Mouse (Mus musculus) heart, postnatal 25 days (tissue): ENCODE results near the gene Fkbp9. TPM values are rescaled to one million over a fixed set of nuclear protein-coding genes. Genes with fewer than 3 reads are reported as not detected.
"Not testable (repeated sequence)": the region's sequence is repeated elsewhere in the genome, so short reads cannot be mapped to it uniquely, and the experiment has no call there.

ENCODE experiments used
- DNase-seq: peaks from one replicate; pipeline ENCODE4 v3.0.0; 2022; ENCODE audit warnings: low spot score
- intact Hi-C: fragments of 180-260 bp; cut with DNase I; formaldehyde crosslinking; loops from one replicate; pipeline ENCODE4 v1.15.1; 2025
- total RNA-seq, 2 experiments: library from RNA; stranded (reverse); gene quantifications; 2 replicates each; pipeline ENCODE4 v1.2.3; 2021

Fkbp9 gene
- total RNA-seq, 2 experiments from 2014 or later = 77.3 to 84.5 TPM

DNA sequence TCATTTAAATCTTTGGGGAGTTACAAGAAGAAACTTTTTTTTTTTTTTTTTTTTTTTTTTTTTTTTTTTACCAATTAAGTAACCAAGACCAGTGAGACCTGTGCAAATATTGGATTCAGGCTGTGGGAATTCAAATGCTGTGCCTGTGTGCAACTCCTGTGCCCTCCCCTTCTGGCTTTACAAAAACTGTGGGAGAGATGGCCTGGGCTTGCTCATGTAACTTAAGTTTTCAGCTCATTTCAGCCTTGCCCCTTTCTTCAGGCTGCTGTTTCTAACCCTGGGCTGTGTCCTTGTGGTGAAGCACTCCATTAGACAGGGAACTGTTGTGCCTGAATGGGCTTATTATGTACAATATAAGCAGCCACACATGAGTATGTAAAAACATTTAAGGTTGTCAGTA lies 971 bp downstream of the Fkbp9 start:
- intact Hi-C loops = loop anchor here (2.0 to 5.0 kb wide), 2 partner anchors 24 to 36 kb away; partner anchors contain the start of gene Kbtbd2
- no peak for DNase-seq

DNA sequence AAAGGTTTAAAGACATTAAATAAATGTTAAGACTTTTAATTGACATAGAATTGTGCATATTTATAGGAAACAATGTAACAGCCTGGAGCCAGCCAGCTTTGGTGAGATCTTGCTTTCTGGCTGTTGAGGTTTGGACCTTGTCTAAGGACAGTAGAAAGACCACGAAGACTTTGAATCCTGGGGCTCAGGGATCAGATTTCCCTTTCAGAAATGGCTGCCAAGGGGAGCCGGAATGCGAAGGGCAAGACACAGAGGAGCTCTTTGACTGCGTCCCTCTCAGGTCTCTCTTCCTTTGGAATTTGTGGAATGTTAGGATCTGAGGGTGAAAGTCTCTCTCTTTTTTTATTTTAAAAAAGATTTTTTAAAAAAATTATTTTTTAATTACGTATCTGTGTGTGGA lies 2.9 kb downstream of the Fkbp9 start:
- no peak for DNase-seq
- intact Hi-C loops = loop anchor here (5.0 kb wide), 1 partner anchor 37 kb away; the partner anchor contains the start of gene Kbtbd2

DNA sequence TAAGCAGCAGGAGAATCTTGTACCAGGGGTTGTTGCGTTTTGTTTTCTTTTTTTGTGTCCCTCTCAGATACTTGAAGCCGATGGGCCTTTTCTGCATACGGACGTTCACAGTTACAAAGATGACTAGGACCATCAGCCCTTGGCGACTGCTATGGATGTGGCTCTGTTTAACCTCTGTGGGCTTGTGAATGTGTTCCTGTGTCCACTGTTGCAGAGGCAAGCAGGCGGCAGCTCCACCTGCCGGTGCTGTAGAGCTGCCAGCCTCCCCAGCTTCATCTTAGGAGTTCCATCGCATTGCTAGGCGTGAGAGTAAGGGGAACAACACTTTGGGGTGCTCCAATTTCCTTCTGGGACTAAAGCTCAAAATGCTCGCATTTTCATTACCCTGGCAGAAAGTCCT lies 3.7 kb downstream of the Fkbp9 start:
- no peak for DNase-seq
- intact Hi-C loops = no loop called here

GRCm38 (mm10) chr6:56837166-56837565 lies 5.3 kb downstream of the Fkbp9 start:
- intact Hi-C loops = no loop called here
- DNase-seq = no peak

- intact Hi-C loops = no loop called here
- DNase-seq = no peak
These were observed 5.8 kb downstream of the Fkbp9 start for GRCm38 (mm10) chr6:56837621-56838020.

- intact Hi-C loops = no loop called here
- no peak for DNase-seq
These were observed 11.4 kb downstream of the Fkbp9 start for GRCm38 (mm10) chr6:56843229-56843628.

GRCm38 (mm10) chr6:56844365-56844764 lies 12.5 kb downstream of the Fkbp9 start:
- intact Hi-C loops = no loop called here
- no peak for DNase-seq

GRCm38 (mm10) chr6:56848974-56849373 lies 17.1 kb downstream of the Fkbp9 start:
- intact Hi-C loops = no loop called here
- DNase-seq = no peak

GRCm38 (mm10) chr6:56850315-56850714 lies 18.5 kb downstream of the Fkbp9 start:
- no peak for DNase-seq
- intact Hi-C loops = loop anchor here (1.0 kb wide), 1 partner anchor 58 kb away; no protein-coding TSS in a partner anchor

DNA sequence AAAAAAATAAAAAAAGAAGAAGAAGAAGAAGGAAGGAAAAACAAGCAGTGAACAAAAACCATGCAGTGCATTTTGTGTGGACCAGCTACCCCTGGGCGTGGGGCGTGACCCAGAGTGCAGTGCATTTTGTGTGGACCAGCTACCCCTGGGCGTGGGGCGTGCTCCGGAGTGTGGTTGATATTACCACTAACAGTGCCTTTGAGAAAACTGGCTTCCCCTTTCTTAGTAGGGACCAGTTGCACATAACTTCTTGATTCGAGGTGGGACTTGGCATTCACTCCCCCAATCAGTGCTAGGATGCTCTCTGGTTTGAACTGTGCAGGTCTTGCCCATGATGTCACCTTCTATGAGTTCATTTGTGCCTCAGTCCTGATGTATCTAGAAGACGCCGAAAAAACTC lies 22.9 kb downstream of the Fkbp9 start:
- DNase-seq = no peak
- intact Hi-C loops = no loop called here

- DNase-seq = no peak
- intact Hi-C loops = no loop called here
These were observed 24.9 kb downstream of the Fkbp9 start for GRCm38 (mm10) chr6:56856748-56857147.

DNA sequence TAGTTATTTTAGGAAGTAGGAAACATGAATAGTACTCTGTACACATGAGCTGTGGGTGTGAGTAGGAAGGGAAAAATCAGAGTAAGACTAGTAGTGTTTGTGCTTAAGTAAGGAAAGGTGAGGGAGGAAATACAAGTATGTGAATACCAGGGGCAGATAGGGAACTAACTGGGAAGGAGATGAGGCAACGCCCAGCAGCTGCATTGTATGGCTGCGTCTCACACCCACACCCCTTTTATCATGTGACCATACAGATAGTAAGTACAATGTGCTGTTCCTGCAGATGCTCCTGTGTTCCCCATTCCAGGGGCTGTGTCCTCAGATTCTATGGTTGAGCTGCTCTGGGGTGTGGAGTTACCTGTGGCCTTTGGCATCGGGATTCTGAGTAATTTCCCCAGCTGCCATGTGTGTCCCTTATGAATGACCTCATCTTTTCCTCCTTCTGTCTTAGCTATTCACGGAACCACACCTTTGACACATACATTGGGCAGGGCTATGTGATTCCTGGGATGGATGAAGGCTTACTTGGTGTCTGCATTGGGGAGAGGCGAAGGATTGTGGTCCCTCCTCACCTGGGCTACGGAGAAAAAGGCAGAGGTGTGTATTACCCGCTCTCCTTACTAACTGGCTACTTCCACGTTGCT lies 28.5 kb downstream of the Fkbp9 start:
- DNase-seq = no peak
- intact Hi-C loops = no loop called here

- DNase-seq, intact Hi-C loops: not testable (repeated sequence)
These were observed 35.0 kb downstream of the Fkbp9 start for GRCm38 (mm10) chr6:56866899-56867298.

GRCm38 (mm10) chr6:56868565-56868964 lies 36.7 kb downstream of the Fkbp9 start:
- no peak for DNase-seq
- intact Hi-C loops = no loop called here

DNA sequence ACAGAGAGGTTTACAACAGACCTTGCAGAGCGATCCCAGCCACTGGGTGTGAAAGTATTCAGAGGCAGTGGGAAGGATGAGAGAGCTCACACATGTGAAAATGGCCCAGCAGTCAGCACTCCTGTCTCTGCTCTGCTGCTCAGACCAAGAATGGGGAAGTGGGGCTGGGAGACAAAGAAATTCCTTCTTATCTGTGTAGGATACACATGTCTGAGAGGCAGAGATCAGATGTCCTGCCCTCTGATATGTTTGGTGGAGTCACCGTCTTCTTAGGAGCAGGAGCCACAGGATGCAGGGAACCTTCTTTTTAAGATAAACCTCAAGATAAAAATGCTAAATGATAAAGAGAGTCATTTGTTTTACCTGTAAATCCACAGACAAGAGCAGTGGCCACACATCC lies 38.2 kb downstream of the Fkbp9 start:
- intact Hi-C loops = no loop called here
- no peak for DNase-seq

GRCm38 (mm10) chr6:56876870-56877269 lies 45.0 kb downstream of the Fkbp9 start:
- intact Hi-C loops = no loop called here
- no peak for DNase-seq

DNA sequence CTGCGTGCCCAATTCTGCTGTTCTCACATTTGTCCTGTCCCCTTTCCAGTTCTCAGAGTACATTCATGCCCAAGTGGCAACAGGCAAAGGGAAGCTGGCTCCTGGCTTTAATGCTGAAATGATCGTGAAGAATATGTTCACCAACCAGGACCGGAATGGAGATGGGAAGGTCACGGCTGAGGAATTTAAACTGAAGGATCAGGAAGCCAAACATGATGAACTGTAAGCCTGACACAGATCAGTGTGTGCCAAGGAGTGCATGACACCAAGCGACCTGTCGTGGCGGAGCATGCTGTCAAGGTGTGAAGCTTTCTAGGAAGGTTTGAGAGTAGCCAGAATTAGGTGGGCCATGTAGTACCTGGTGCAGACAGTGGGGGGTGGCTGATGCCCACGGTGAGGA lies 46.1 kb downstream of the Fkbp9 start:
- intact Hi-C loops = no loop called here
- DNase-seq = no peak

DNA sequence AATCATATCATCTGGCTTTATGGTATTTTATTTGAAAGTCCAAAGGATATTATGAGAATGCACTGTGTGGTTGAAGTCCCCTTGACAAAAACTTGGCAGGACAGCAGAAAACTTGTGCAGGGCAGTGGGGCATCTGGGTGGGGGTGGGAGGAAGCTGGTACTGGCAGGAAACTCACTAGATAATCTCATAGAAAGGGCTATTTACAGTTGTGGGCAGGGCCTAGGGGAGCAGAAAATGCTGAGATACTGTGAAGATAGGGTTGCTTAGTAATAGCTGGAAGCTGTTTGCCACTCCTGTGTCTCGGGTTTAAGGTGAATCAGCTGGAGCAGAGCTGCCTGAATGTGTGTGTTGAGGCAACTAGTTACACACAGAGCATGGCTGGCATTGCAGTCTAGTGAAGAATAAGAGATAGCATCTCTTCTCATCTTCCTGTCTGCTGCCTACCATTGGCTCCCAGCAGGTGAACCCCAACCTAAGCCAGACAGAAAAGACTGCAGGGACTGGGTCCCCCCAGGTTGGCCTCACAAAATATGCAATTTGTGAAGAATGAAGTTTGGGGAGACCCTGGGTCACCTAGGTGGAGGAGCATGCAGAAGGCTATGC lies 47.6 kb downstream of the Fkbp9 start:
- intact Hi-C loops = no loop called here
- DNase-seq = no peak

DNA sequence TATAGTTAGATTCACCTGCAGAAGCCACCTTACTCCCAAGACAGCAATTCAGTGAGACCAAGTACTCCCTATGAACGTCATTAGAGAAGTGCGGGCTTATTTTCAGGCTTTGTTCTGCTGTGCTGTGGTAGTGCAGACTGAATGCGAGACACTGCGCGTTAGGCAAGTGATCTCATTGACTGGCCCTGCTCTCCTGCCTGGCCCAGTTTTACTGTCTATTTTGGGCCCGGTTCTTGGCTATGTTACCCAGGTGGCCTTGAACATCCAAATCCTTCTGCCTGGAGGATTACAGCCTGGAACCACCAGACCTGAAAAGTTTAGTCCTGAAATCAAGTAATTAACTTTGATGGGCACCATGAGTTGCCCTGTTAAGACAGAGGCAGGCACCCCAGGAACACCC lies 56.7 kb downstream of the Fkbp9 start:
- DNase-seq = no peak
- intact Hi-C loops = no loop called here

- intact Hi-C loops = no loop called here
- DNase-seq = no peak
These were observed 58.9 kb downstream of the Fkbp9 start for GRCm38 (mm10) chr6:56890762-56891161.

DNA sequence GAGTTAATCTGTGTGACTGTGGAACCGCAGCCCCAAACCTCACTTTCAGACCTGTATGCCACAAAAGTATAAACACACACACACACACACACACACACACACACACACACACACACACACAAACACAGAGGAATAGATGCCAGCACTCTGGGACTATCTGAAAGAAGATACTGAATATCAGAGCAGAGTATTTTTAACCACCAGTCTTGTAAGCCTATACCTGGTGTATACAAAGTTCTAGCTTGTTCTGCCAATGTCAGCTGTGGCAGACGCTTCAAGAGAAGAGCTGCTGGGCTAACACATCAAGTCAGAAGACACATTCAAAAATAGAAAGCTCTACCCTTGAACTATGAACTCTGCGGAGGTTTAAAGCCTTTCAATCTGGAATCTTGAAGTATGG lies 67.7 kb downstream of the Fkbp9 start:
- no peak for DNase-seq
- intact Hi-C loops = no loop called here

DNA sequence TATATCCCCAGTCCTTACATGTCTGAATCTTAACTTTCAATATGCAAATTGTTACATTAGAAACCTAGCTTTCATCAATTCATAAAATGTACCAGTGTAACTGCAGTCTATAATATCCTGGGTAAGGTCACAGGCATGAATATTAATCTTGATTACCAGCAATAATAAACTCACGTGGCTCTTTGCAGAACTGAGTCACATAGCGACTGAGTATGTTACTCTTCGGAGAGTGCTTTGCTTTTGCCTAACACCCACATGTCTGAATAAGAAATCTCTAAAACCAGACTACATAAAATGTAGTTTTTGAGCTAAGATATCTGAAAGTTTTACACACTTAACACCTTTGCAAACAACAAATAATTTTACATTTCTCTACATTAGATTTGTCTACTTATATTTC lies 69.5 kb downstream of the Fkbp9 start:
- no peak for DNase-seq
- intact Hi-C loops = no loop called here
